Mouse (Mus musculus) lung, postnatal 4 days (tissue): ENCODE measurements around the gene Vmn1r50.
"Not testable (repeated sequence)": the region's sequence is repeated elsewhere in the genome, so short reads cannot be mapped to it uniquely, and the experiment has no call there.

Experiments
- DNase-seq, 2 experiments: peaks; one replicate each; pipeline ENCODE4 v3.0.0; 2021

Vmn1r50 gene

DNA sequence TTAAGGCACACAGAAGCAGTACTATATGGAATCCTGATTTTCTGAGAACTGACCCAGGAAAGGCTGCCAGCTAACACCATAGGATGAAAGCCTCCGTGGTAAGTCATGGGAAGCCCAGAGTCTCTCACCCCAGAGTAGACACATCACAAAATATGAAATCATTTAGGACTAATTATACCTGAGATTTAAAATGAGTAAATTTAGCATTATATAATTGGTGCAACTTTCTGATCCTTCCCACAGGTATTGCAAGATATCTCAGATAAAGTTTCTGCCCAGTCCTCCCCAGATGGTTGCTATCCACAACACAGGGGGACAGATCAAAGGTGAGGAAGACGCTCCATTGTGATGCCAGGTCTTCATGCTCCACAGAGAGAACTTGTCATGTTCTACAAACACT, at the start of gene Vmn1r50:
Gene Vmn1r50 (plus strand): TSS at position 301 of the 400 bp plus-strand sequence.
- DNase-seq = no peak

DNA sequence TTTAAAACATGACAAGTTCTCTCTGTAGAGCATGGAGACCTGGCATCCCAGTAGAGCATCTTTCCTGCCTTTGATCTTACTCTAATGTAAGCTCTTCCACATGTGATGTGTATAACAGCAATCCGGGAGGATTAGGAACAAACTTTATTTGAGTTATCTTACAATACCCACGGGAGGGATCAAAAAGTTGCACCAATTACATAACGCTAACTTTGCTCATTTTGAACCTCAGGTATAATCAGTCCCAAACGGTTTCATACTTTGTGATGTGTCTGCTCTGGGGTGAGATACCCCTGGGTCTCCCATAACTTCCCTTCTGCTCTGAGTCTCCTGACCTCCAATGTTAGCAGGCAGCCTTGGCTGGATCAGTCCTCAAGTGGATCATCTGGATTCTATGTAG, 22.8 kb upstream of the Vmn1r50 start, which contains the start of gene Vmn1r49:
Gene Vmn1r49 (minus strand): TSS at position 101 of the 400 bp plus-strand sequence.
- DNase-seq = no peak

DNA sequence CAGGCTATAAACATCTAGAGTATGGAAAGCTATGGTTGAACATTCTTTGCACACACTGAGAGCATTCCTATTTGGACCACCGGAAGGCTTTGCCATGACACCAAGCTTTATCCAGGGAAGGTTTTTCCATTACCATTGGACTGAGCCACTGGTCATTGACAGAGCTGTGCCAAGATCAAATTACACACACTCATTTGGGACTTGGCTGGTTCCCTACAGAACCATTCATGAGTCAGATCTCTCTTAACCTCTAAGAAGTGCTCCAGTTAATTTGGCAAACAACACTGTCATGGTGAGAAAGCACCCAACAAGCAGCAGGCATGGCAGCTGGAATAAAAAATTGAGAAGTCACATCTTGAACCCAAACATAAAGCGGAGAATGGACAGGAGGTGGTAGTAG, 664 bp upstream of the Vmn1r50 start:
- DNase-seq = no peak

DNA sequence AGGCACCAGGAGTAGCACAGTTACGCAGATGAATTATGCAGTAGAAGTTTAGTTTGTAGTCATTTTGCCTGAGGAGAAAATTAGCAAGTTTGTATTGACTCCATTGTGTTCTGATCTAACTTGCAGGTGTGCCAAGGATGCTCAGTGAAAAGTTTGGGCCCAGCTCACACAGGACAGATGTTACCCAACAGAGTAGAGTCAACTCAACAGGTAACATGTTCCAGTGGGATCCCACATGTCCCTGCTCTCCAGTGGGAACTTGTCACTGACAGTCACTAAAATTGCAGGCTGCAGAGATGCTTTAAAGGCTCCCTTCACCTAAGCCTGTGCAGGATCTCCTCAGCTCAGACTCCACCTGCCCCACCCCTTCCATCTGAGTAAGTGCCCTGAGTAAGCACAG, 21.1 kb downstream of the Vmn1r50 start, which contains the start of gene Vmn1r51:
Gene Vmn1r51 (plus strand): TSS at position 301 of the 400 bp plus-strand sequence.
- DNase-seq = not testable (repeated sequence)
